Mouse (Mus musculus) splenic B cell, adult 2 months (primary cell): ENCODE data around the gene Sox21.

Experiments used
- DNase-seq: peaks from one replicate; pipeline ENCODE4 v3.0.0-alpha.2; 2011; ENCODE audit warnings: low read depth, low spot score
- H3K27me3 ChIP-seq: 2 replicates; pipeline ENCODE4 v1.6.1; 2012; ENCODE audit warnings: mild to moderate bottlenecking, low read length, moderate library complexity, mixed read lengths; ENCODE audit not compliant: control insufficient read depth, poor library complexity, insufficient read depth, severe bottlenecking
- H3K36me3 ChIP-seq: 2 replicates; pipeline ENCODE4 v1.6.1; 2012; ENCODE audit warnings: mild to moderate bottlenecking, low read length, moderate library complexity, mixed read lengths; ENCODE audit not compliant: control insufficient read depth, poor library complexity, insufficient read depth, severe bottlenecking

The Sox21 gene

DNA sequence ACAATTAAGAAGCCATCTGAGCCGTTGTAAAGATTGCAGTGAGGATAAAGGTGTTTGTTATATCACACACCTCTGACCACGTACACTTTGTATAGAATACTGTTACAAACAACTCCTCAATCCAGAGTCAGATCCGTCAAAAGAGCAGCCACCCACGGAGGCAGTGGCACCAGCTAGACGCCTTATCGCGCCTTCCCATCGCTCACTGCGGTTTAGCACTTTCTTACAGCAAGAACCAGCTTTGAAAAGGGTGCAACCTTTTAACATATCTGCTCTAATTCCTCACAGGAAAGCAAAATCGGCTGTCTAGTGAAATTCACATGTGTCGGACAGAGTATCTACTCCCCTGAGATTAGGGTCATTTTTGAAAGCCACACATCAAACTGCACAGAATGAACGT, 39.8 kb downstream of the Sox21 start:
- Histone ChIP-seq H3K36me3 (no peaks in the 10 kb centered on the region), H3K27me3 (no peaks in the 10 kb centered on the region; the same call in 1 of the 2 replicates)
- DNase-seq, result no peak

DNA sequence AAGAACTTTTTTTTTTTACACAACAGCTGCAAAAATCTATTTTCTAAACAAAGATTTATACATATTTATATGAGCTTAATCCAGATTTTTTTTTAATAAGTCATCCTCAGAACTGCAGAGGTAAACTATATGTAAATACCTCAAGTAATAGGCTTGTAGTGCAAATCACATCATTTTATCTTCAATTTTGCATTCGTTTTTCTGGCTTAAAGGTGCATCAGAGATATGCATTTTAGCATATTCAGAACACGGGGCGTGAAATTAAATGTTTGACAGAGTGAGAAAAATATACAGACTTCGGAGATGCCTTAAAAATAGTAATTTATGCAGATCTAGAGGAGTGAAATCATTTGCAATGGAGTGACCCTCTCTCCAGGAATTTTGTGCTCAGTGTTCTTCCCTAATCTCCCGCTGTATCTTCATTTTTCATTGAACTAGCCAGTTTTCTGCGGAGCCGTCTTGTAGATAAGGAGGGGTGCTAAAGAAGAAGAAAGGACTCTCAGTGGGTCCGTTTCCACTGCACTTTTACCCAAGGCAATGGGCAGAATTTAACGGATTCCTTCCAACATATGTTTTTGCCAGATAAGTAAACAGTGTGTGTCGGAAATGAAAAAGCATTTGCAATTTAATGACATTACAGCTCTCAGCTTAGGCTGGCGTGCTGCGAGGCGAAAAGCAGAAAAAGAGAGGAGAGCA, 42.5 kb downstream of the Sox21 start:
- no peak for DNase-seq
- H3K36me3 ChIP-seq, result no peaks in the 10 kb centered on the region
- no peaks in the 10 kb centered on the region; the same call in 1 of the 2 replicates for H3K27me3 ChIP-seq

DNA sequence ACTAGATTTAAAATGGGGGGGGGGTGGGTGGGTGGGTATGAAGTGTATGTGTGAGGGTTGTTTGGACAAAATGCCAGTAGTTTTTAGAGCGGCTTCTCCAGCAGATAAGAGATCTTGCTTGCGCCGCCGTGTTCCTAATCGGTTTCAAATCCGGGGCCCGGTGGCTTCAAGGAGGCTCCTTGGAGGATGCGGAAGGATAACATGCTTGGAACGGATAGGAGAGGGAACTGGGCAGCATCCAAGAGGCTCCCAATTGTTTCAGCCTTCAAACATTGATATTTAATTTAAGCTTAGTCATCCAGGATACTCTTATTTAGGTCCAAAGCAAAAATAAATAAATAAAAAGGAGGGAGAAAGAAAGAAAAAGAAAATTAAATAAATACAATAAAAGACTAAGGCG, 43.2 kb downstream of the Sox21 start:
- Histone ChIP-seq H3K27me3 (no peaks in the 10 kb centered on the region; the same call in 1 of the 2 replicates), H3K36me3 (no peaks in the 10 kb centered on the region)
- DNase-seq, result no peak

DNA sequence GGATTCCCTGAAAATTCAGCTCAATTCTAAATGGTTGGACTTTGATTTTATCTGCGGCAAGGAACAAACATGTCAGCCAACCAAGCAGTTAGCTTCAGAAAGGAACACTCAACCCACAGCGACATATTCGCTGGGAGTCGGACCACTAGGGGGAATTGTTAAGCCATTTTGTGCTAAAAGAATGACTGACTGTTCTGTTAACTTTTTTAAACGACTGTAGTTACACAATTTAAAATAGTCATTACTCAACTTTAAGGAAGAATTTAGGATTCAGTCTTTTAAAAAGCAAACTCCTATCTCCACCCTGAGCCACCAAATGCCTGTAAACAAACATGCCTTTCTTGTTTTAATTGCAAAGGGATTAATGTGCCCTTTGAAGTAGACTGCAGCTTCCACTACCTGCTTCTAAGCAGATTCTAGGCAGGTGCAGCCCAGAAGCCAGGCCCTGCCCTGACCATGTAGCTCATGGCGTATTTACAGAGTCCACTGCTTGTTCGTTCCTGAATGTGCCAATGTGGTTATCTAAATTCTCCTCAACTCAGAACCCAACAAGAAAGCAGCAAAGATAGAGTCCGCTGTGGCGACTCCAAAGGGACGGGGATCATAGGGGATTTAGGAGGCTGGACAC, 43.7 kb downstream of the Sox21 start:
- no peaks in the 10 kb centered on the region; the same call in 1 of the 2 replicates for H3K27me3 ChIP-seq
- no peak for DNase-seq
- H3K36me3 ChIP-seq, result no peaks in the 10 kb centered on the region

DNA sequence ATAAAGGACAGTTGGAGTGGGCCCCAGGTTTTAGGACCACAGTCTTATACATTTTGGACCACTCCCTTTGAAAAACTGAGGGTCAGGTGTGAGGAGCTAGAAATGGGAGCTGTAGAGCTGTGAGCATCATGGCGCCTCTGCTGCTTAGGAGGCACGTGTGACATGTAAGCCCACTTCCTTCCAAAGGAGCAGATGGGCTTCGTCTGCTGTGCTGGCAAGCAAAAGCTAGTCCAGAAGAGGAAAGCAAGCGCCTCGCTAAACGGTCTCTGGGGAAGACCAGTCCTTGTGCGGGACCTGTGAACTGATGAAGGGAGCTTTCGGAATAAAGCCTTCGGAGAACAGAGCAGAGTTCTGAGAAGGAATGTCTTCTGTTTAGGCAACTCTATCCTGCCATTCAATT, 45.4 kb downstream of the Sox21 start:
- no peaks in the 10 kb centered on the region for H3K36me3 ChIP-seq
- H3K27me3 ChIP-seq, result no peaks in the 10 kb centered on the region; the same call in 1 of the 2 replicates
- no peak for DNase-seq
